Mouse (Mus musculus): ENCODE data around the gene Zbtb45. TPM values are rescaled to one million over a fixed set of nuclear protein-coding genes. Genes with fewer than 3 reads are reported as not detected.

Zbtb45 gene
- total and polyA plus RNA-seq, 3 experiments, result 16.8 to 36.3 TPM; not detected in 1

GRCm38 (mm10) chr7:13028986-13029385 lies 19.2 kb upstream of the Zbtb45 start:
- Histone ChIP-seq H3K36me3 (ENCODE audit: control insufficient read depth in 1 of 2, insufficient read depth in 2 of 2, low read length in 2 of 2) (peaks cover 18 to 32% of the 10 kb centered on the region in 2 experiments), H3K4me1 (ENCODE audit: control insufficient read depth in 1 of 2, insufficient read depth in 2 of 2, low read length in 2 of 2) (peaks cover 2 to 27% of the 10 kb centered on the region in 2 experiments; a peak in 3 of 4 replicates), H3K79me2 (ENCODE audit: control insufficient read depth, insufficient read depth, low read length, poor library complexity) (peaks cover 34% of the 10 kb centered on the region), H3K27me3 (ENCODE audit: control insufficient read depth in 1 of 2, insufficient read depth in 2 of 2, low read length in 2 of 2) (no peaks in the 10 kb centered on the region), H3K9me3 (replicated peaks; ENCODE audit: insufficient read depth, low read length) (no peaks in the 10 kb centered on the region), H3K9ac (ENCODE audit: control insufficient read depth, low read depth, low read length, poor library complexity, severe bottlenecking) (no peak overlapping the region), H3K27ac (ENCODE audit: control insufficient read depth, low read depth, low read length) (no peak overlapping the region), H3K4me3 (ENCODE audit: control insufficient read depth in 1 of 2, insufficient read depth in 1 of 2, low read depth in 2 of 2, low read length in 2 of 2) (no peak overlapping the region)
- TF ChIP-seq MAFK (IDR thresholded peaks at IDR 0.05; ENCODE audit: borderline replicate concordance, low read depth, low read length) (no peak), E2F4 (IDR thresholded peaks at IDR 0.05; ENCODE audit: borderline replicate concordance, low read depth, low read length) (no peak), MAZ (IDR thresholded peaks at IDR 0.05; ENCODE audit: low read depth, low read length) (no peak), NELFE (IDR thresholded peaks at IDR 0.05; ENCODE audit: low read depth, low read length) (no peak), POLR2AphosphoS5 (IDR thresholded peaks at IDR 0.05; ENCODE audit: borderline replicate concordance, low read depth, low read length) (no peak), GATA1 (IDR thresholded peaks at IDR 0.05; ENCODE audit: low read depth, low read length) (no peak), MXI1 (IDR thresholded peaks at IDR 0.05; ENCODE audit: low read depth, low read length) (no peak), JUND (IDR thresholded peaks at IDR 0.05; ENCODE audit: low read depth, low read length) (no peak), MEF2A (IDR thresholded peaks at IDR 0.05; ENCODE audit: extremely low read depth, insufficient replicate concordance, low read depth, low read length, poor library complexity, severe bottlenecking) (no peak)
- no peak for DNase-seq (ENCODE audit: low read depth, low spot score)

DNA sequence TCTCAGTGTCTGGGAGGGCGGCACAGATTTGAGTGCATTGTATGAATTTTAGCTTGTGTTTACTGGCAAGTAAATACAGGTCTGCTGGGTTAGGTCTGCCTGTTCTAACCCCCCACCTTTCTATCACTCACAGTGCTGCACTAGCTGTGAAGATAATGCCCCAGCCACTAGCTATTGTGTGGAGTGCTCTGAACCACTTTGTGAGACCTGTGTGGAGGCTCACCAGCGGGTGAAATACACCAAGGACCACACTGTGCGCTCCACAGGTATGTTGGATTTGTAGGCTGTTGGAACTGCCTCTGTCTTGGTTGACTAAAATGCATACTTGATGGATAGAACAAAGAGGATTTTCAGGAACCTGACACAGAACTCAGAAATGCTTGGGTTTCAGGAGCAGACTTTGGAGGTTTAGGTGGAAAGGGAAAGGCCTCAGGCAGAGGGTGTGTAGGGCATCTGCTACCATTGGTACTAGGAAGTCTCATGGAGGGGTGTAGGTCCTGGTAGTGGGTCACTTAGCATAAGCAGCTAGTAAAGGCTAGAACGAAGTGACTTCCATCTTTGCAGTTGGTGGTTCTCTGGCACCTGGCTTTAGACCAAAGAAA lies 15.8 kb upstream of the Zbtb45 start:
- Histone ChIP-seq H3K4me3 (ENCODE audit: control insufficient read depth in 1 of 2, insufficient read depth in 1 of 2, low read depth in 2 of 2, low read length in 2 of 2) (peak overlapping the region; percentile 82 to 99), H3K4me1 (ENCODE audit: control insufficient read depth in 1 of 2, insufficient read depth in 2 of 2, low read length in 2 of 2) (peaks cover 2 to 23% of the 10 kb centered on the region in 2 experiments; a peak in 3 of 4 replicates), H3K36me3 (ENCODE audit: control insufficient read depth in 1 of 2, insufficient read depth in 2 of 2, low read length in 2 of 2) (peaks cover 21 to 32% of the 10 kb centered on the region in 2 experiments), H3K79me2 (ENCODE audit: control insufficient read depth, insufficient read depth, low read length, poor library complexity) (peaks cover 34% of the 10 kb centered on the region), H3K27me3 (ENCODE audit: control insufficient read depth in 1 of 2, insufficient read depth in 2 of 2, low read length in 2 of 2) (no peaks in the 10 kb centered on the region), H3K9ac (ENCODE audit: control insufficient read depth, low read depth, low read length, poor library complexity, severe bottlenecking) (peak overlapping the region; percentile 99), H3K27ac (ENCODE audit: control insufficient read depth, low read depth, low read length) (peak overlapping the region; percentile 74; the same call in 1 of the 2 replicates), H3K9me3 (replicated peaks; ENCODE audit: insufficient read depth, low read length) (no peaks in the 10 kb centered on the region)
- peak; percentile 22 for DNase-seq (ENCODE audit: low read depth, low spot score)
- no peak for TF ChIP-seq ZC3H11A (IDR thresholded peaks at IDR 0.05; ENCODE audit: low read depth, low read length)
- no peak for TF ChIP-seq MXI1 (IDR thresholded peaks at IDR 0.05; ENCODE audit: low read depth, low read length)
- no peak for TF ChIP-seq NELFE (IDR thresholded peaks at IDR 0.05; ENCODE audit: low read depth, low read length)
- TF ChIP-seq RCOR1 (IDR thresholded peaks at IDR 0.05; ENCODE audit: low read depth, low read length), result no peak
- TF ChIP-seq NRF1 (IDR thresholded peaks at IDR 0.05; ENCODE audit: insufficient read depth, low read depth, low read length, poor library complexity, severe bottlenecking), result no peak
- no peak for TF ChIP-seq TCF12 (IDR thresholded peaks at IDR 0.05; ENCODE audit: low read depth, low read length)
- no peak for TF ChIP-seq EP300 (IDR thresholded peaks at IDR 0.05; ENCODE audit: low read depth in 1 of 2, low read length in 2 of 2)
- TF ChIP-seq GATA1 (IDR thresholded peaks at IDR 0.05; ENCODE audit: low read depth, low read length), result no peak
- no peak for TF ChIP-seq HCFC1 (IDR thresholded peaks at IDR 0.05; ENCODE audit: low read depth, low read length)
- TF ChIP-seq ZMIZ1 (IDR thresholded peaks at IDR 0.05; ENCODE audit: low read depth, low read length), result no peak
- TF ChIP-seq ZNF384 (IDR thresholded peaks at IDR 0.05; ENCODE audit: low read depth, low read length), result no peak
- TF ChIP-seq POLR2A (IDR thresholded peaks at IDR 0.05; ENCODE audit: control insufficient read depth in 1 of 2, insufficient read depth in 1 of 2, low read depth in 1 of 2, low read length in 2 of 2, poor library complexity in 1 of 2), result no peak
- no peak for TF ChIP-seq USF2 (IDR thresholded peaks at IDR 0.05; ENCODE audit: borderline replicate concordance in 1 of 2, insufficient read depth in 1 of 2, low read depth in 1 of 2, low read length in 2 of 2)
- no peak for TF ChIP-seq E2F4 (IDR thresholded peaks at IDR 0.05; ENCODE audit: borderline replicate concordance, low read depth, low read length)
- no peak for TF ChIP-seq BHLHE40 (IDR thresholded peaks at IDR 0.05; ENCODE audit: borderline replicate concordance, low read depth, low read length)
- TF ChIP-seq ETS1 (IDR thresholded peaks at IDR 0.05; ENCODE audit: low read depth, low read length), result no peak
- no peak for TF ChIP-seq POLR2AphosphoS2 (IDR thresholded peaks at IDR 0.05; ENCODE audit: low read length)
- no peak for TF ChIP-seq CHD1 (IDR thresholded peaks at IDR 0.05; ENCODE audit: low read depth, low read length)
